Mouse (Mus musculus) forebrain, postnatal 0 days (tissue): Measurements from ENCODE around the gene C1ra. TPM values are rescaled to one million over a fixed set of nuclear protein-coding genes. Genes with fewer than 3 reads are reported as not detected.
"Not testable (repeated sequence)": the region's sequence is repeated elsewhere in the genome, so short reads cannot be mapped to it uniquely, and the experiment has no call there.

Experiments used
- ATAC-seq: fragments of 200-750 bp; cut with Nextera tagmentation; 2 replicates; pipeline ENCODE4 v1.8.0; 2017; ENCODE audit warnings: mild to moderate bottlenecking, moderate library complexity
- DNase-seq: peaks from one replicate; pipeline ENCODE4 v3.0.0-alpha.2; 2015
- H3K27ac ChIP-seq: fragments of 300-500 bp; sonication (generic); 2 replicates; pipeline ENCODE4 v1.5.1; 2014; ENCODE audit warnings: low read depth, mild to moderate bottlenecking, antibody characterized with exemption, low read length, moderate library complexity, mixed read lengths
- H3K27me3 ChIP-seq: fragments of 300-500 bp; sonication (generic); 2 replicates; pipeline ENCODE4 v1.6.1; 2014; ENCODE audit warnings: mild to moderate bottlenecking, low read length, mixed read lengths; ENCODE audit not compliant: insufficient read depth
- H3K36me3 ChIP-seq: fragments of 300-500 bp; sonication (generic); 2 replicates; pipeline ENCODE4 v1.6.1; 2014; ENCODE audit warnings: mild to moderate bottlenecking, moderate library complexity; ENCODE audit not compliant: insufficient read depth
- H3K4me1 ChIP-seq: fragments of 300-500 bp; sonication (generic); 2 replicates; pipeline ENCODE4 v1.6.1; 2014; ENCODE audit warnings: antibody characterized with exemption; ENCODE audit not compliant: insufficient read depth
- H3K4me2 ChIP-seq: fragments of 300-500 bp; sonication (generic); 2 replicates; pipeline ENCODE4 v1.6.1; 2014; ENCODE audit warnings: low read depth, mild to moderate bottlenecking, moderate library complexity
- H3K4me3 ChIP-seq: fragments of 300-500 bp; sonication (generic); 2 replicates; pipeline ENCODE4 v1.5.1; 2014; ENCODE audit warnings: low read depth, low read length, mixed read lengths
- H3K9ac ChIP-seq: fragments of 300-500 bp; sonication (generic); 2 replicates; pipeline ENCODE4 v1.6.1; 2014; ENCODE audit warnings: mild to moderate bottlenecking
- H3K9me3 ChIP-seq: fragments of 300-500 bp; sonication (generic); 2 replicates; pipeline ENCODE4 v1.6.1; 2016; ENCODE audit warnings: low read length
- CTCF ChIP-seq: sonication (generic); IDR thresholded peaks from 2 replicates; pipeline ENCODE4 v1.5.1; 2016; ENCODE audit warnings: antibody characterized with exemption, control low read depth, low read depth
- WGBS: fragments of 180-500 bp; shearing (Covaris S2); extraction: QIAGEN DNeasy Blood & Tissue Kit; methylation state at CpG from one replicate; pipeline ENCODE4 v1.1.7; 2014; 5-methylcytosine and 5-hydroxymethylcytosine counted together
- polyA plus RNA-seq: library from polyadenylated mRNA; unstranded; fragments of >200 nt; fragmentation: Nextera tagmentation; extraction: Ambion mirVana; gene quantifications from 2 replicates; pipeline ENCODE4 v1.2.1, GENCODE M21; 2015
- total RNA-seq: library from RNA; depleted of rRNA; stranded (reverse); fragments of >200 nt; gene quantifications from 2 replicates; pipeline ENCODE4 v1.2.3, GENCODE M21; 2014; rRNA removed

C1ra gene
- 0.23 and 1.1 TPM in 2 replicates for total RNA-seq
- 0.49 and 0.58 TPM in 2 replicates for polyA plus RNA-seq

GRCm38 (mm10) chr6:124512355-124512836 lies at the start of gene C1ra:
Gene C1ra, plus strand, starts transcription at chr6:124512405.
- Histone ChIP-seq H3K27me3 (no peaks in the 10 kb centered on the region), H3K27ac (no peak within 1 kb of the TSS), H3K4me1 (no peaks in the 10 kb centered on the region), H3K9me3 (no peaks in the 10 kb centered on the region), H3K4me2 (peak within 1 kb of the TSS; percentile 35), H3K9ac (no peak within 1 kb of the TSS), H3K36me3 (no peaks in the 10 kb centered on the region), H3K4me3 (no peak within 1 kb of the TSS)
- peak; percentile 67 for DNase-seq
- 5% methylated on average over 6 of the region's 6 CpGs for WGBS
- ATAC-seq = peak; percentile 29; the same call in 1 of the 2 replicates
- peak; percentile 78 for TF ChIP-seq CTCF

DNA sequence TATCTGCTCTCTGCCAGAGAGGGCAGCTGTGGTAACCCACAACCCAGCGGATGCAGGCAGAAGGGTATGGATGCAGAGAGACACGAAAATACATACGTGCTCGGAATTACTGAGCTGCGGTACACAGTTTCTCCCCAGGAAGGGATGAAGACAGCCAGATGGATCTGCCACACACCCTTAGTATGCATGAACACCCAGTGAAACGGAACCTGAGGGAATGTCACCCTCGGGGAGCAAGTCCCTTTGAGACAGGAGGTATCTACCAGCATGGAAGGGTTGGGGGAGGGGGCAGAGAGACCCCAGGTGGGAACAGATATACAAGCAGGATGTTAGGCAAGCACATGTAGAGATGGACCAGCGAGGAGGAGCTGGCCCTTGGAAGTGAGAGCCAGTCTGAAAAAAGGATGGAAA lies 48.3 kb upstream of the C1ra start:
- 17% methylated on average over 8 of the region's 8 CpGs for WGBS
- peak; percentile 64 for DNase-seq
- Histone ChIP-seq H3K4me2 (peak overlapping the region; percentile 78), H3K27ac (peak overlapping the region; percentile 89), H3K4me1 (peaks cover 14% of the 10 kb centered on the region), H3K4me3 (peak overlapping the region; percentile 75), H3K27me3 (no peaks in the 10 kb centered on the region), H3K36me3 (peaks cover 11% of the 10 kb centered on the region), H3K9ac (peak overlapping the region; percentile 87), H3K9me3 (no peaks in the 10 kb centered on the region)
- ATAC-seq = peak; percentile 18
- TF ChIP-seq CTCF = no peak

- H3K9ac ChIP-seq = peak within 1 kb of the TSS; percentile 87
- WGBS = 6% methylated on average over 27 of the region's 27 CpGs
- peak; percentile 98 for ATAC-seq
Observed at GRCm38 (mm10) chr6:124464305-124465271, 47.6 kb upstream of the C1ra start, which contains the start of gene Clstn3. Gene Clstn3, minus strand, starts transcription at chr6:124464794.

DNA sequence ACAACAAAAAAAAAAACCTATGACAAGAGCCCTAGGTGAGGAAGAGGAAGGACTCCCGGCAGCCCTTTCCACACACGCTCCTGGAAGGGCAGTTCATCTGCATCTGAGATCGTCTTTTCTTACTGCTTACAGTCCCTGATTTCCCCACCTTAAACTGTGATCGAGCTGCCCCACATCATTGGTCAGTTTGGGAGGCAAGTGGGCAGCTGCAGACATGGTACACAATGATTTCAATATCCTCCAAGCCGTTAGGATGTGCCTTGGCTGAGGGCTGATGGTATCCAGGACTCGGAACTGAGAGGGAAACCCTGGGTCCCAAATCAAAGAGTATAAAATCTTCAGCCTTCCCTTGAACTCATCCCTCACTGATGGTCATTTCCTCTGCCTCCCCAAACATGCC lies 46.9 kb upstream of the C1ra start:
- TF ChIP-seq CTCF = no peak
- Histone ChIP-seq H3K4me1 (peaks cover 14% of the 10 kb centered on the region), H3K27me3 (no peaks in the 10 kb centered on the region), H3K4me3 (peak overlapping the region; percentile 75), H3K4me2 (peak overlapping the region; percentile 78), H3K27ac (peak overlapping the region; percentile 89), H3K9ac (peak overlapping the region; percentile 87), H3K36me3 (peaks cover 11% of the 10 kb centered on the region), H3K9me3 (no peaks in the 10 kb centered on the region)
- DNase-seq = peak; percentile 17
- 40% methylated on average over 6 of the region's 6 CpGs for WGBS
- no peak for ATAC-seq

More at GRCm38 (mm10) chr6:124464305-124465271, 47.6 kb upstream of the C1ra start, which contains the start of gene Clstn3:
- peak within 1 kb of the TSS; percentile 78 for H3K4me2 ChIP-seq
- no peaks in the 10 kb centered on the region for H3K9me3 ChIP-seq
- peak; percentile 97 for DNase-seq
- peak within 1 kb of the TSS; percentile 75 for H3K4me3 ChIP-seq
- TF ChIP-seq CTCF = no peak; the same call in 1 of the 2 replicates
- peak within 1 kb of the TSS; percentile 89 for H3K27ac ChIP-seq
- H3K27me3 ChIP-seq = no peaks in the 10 kb centered on the region
- peaks cover 11% of the 10 kb centered on the region for H3K36me3 ChIP-seq
- H3K4me1 ChIP-seq = peaks cover 14% of the 10 kb centered on the region

- ATAC-seq (no peak), DNase-seq (no peak)
- no peak for TF ChIP-seq CTCF
- no peak overlapping the region for H3K9ac ChIP-seq
- no peak overlapping the region for H3K27ac ChIP-seq
- H3K36me3 ChIP-seq = peaks cover 7% of the 10 kb centered on the region
- no peak overlapping the region for H3K4me2 ChIP-seq
- H3K4me1 ChIP-seq = peaks cover 14% of the 10 kb centered on the region
- H3K27me3 ChIP-seq = no peaks in the 10 kb centered on the region
- WGBS = 78% methylated on average over 6 of the region's 6 CpGs
- no peak overlapping the region for H3K4me3 ChIP-seq
- H3K9me3 ChIP-seq = no peaks in the 10 kb centered on the region
Observed at GRCm38 (mm10) chr6:124465729-124466128, 46.5 kb upstream of the C1ra start.

- Histone ChIP-seq H3K27ac (no peak overlapping the region), H3K9ac (no peak overlapping the region), H3K36me3 (no peaks in the 10 kb centered on the region), H3K4me3 (no peak overlapping the region), H3K9me3 (no peaks in the 10 kb centered on the region), H3K27me3 (no peaks in the 10 kb centered on the region), H3K4me2 (no peak overlapping the region), H3K4me1 (no peaks in the 10 kb centered on the region)
- no peak for ATAC-seq
- 90% methylated on average over 3 of the region's 3 CpGs for WGBS
- TF ChIP-seq CTCF = no peak
- no peak for DNase-seq
Observed at GRCm38 (mm10) chr6:124471121-124471520, 41.1 kb upstream of the C1ra start.

DNA sequence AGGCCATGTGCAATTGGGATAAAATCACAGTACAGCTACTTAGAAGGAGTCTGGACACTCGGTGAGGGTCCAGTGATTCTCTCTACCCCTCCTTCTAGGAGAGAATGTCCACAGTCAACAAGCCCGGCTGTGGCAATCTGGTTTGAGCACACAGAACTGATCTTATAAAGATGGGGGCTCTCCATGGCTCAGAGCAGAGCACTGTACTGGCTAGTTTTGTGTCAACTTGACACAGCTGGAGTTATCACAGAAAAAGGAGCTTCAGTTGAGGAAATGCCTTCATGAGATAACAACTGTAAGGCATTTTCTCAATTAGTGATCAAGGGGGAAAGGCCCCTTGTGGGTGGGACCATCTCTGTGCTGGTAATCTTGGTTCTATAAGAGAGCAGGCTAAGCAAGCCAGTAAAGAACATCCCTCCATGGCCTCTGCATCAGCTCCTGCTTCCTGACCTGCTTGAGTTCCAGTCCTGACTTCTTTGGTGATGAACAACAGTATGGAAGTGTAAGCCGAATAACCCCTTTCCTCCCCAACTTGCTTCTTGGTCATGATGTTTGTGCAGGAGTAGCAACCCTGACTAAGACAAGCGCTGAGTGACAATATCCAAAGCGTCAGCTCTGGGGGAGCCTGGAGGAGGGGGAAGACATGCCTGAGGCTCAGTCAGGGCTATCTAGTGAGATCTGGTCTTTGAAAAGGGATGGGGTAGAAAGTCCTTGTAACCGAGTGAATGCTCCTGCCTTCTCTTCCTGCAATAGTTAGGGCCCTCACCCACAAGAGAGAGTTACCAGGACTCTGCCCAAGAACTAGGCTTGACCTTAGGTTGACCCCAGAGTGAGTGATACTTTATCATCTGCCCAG lies 40.2 kb upstream of the C1ra start:
- H3K4me2 ChIP-seq, H3K4me3 ChIP-seq, H3K27me3 ChIP-seq, H3K9me3 ChIP-seq, H3K4me1 ChIP-seq, DNase-seq, H3K9ac ChIP-seq, H3K36me3 ChIP-seq, H3K27ac ChIP-seq, ATAC-seq: not testable (repeated sequence)
- WGBS = 87% methylated on average over 6 of the region's 6 CpGs
